Mouse (Mus musculus): ENCODE results near the gene Col1a2.

The Col1a2 gene

DNA sequence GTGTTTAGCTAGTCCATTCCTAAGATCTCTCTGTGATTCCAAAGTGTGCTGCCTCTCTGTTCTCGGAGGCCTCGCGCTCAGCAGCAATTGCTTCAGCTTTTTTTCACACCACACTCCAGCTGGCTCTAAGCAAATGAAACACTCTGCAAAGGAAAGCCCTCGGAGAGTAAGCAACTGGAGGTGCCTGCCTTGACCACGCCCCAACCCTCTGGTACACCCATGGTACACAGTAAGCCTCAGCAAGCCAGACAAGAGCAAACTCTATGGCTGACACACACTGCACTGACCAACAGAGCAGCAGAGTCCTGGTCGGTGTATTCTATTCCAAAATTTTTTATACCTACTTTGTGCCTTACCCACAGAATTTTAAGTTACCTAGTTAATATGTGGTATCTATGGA lies 78.9 kb downstream of the Col1a2 start:
- in situ Hi-C loops (cut with MboI): loop anchor here (25.0 kb wide), 1 partner anchor 804 kb away; the partner anchor contains the start of gene Asb4

DNA sequence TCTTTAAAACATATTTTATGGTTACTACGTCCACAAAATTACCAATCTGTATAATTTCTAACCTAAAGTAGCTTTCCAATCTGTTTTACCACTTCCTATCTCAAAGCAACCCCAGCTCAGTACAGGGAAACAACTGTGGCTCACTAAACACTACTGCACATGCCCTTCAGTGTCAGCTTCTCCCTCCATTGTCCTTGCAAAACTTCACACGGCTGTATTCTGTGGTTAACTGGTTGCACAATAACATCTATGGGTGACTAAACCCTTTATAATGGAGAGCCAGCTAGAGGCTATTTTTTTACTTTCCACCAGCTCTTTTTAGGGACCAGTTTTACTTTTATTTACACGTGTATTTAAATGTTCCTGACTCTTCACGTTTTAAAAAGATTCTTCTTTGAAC lies 83.3 kb downstream of the Col1a2 start:
- in situ Hi-C loops (cut with MboI): loop anchor here (25.0 kb wide), 1 partner anchor 799 kb away; the partner anchor contains the start of gene Asb4

DNA sequence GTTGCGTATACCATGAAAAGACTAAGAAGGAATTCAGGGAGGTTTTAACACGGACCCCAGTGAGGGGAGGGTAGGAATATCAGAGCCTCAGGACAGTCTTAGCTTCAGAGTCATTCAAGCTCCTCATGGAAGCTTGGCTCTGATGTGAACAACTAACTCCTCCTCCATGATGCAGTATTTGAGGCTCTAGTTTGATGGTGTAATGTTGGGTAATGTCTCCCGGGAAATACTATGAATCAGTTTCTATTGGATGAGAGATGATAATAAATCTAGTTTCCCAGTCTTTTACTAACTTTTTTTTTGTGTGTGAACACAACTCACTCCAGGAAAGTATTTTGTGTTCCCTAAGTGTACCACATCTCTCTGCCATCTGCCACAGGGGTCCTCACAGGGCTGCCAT lies 84.1 kb downstream of the Col1a2 start:
- in situ Hi-C loops (cut with MboI): loop anchor here (25.0 kb wide), 1 partner anchor 799 kb away; the partner anchor contains the start of gene Asb4

DNA sequence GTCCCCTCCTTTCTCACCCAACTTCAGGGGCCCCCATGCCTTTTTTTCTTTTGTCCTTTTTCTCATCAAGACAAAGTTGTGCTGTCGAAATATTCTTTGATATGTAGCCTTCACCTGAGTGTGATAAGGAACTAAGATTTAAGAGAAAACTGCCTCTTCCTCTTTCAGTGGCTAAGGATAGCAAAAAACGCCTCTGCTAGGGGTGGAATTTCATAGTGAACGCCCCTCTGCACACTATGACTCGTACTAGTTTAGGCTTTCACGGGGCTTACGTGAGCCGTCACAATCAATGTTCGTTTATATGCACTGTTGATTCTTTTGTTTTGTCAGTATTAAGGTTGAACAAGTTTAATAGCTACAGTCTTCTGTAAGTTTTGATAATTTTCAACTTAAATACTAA lies 85.5 kb downstream of the Col1a2 start:
- in situ Hi-C loops (cut with MboI): loop anchor here (25.0 kb wide), 1 partner anchor 797 kb away; the partner anchor contains the start of gene Asb4
